Mouse (Mus musculus) large intestine, adult 2 months (tissue): Measurements from ENCODE around the gene Gm1527. TPM values are rescaled to one million over a fixed set of nuclear protein-coding genes. Genes with fewer than 3 reads are reported as not detected.
"Not testable (repeated sequence)": the region's sequence is repeated elsewhere in the genome, so short reads cannot be mapped to it uniquely, and the experiment has no call there.

Experiments
- DNase-seq: peaks from one replicate; pipeline ENCODE4 v3.0.0-alpha.2; 2012; ENCODE audit warnings: low read depth, low spot score
- WGBS: fragments of 180-500 bp; shearing (Covaris S2); methylation state at CpG from one replicate; pipeline ENCODE4 v1.1.7; 2018; 5-methylcytosine and 5-hydroxymethylcytosine counted together
- polyA plus RNA-seq: library from polyadenylated mRNA; depleted of rRNA; stranded (reverse); fragments of >200 nt; gene quantifications from 2 replicates; pipeline ENCODE4 v1.2.3, GENCODE M21; 2012; rRNA removed

Gm1527 gene
- polyA plus RNA-seq = not detected in 2 replicates

GRCm38 (mm10) chr3:28892317-28892716 is at the start of gene Gm1527:
Gm1527 (plus strand) TSS chr3:28892617.
- DNase-seq = no peak
- WGBS = 24% methylated on average over 1 of the region's 1 CpGs

GRCm38 (mm10) chr3:28843231-28843630 is 49.2 kb upstream of the Gm1527 start:
- WGBS = 43% methylated on average over 8 of the region's 8 CpGs
- no peak for DNase-seq

GRCm38 (mm10) chr3:28847115-28847514 is 45.3 kb upstream of the Gm1527 start:
- DNase-seq = no peak

DNA sequence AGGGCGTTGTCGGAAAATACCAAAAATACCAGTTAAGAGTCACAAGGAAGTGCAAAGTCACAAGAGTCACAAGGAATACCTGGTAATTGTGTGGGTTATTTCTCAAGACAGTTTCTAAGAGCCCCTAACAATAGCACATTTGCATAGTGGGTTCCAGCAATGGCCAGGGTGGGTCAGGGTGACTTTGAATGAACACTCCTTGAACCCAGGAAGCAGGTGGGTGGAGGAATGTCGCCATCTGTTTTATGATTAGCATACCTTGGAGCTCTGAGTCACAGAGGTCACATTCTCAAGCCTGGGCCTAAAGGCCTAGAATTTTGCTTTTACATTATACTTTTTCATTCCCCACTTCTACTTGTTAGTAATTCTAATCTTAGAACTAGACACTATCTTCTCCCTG is 40.2 kb upstream of the Gm1527 start:
- WGBS = 89% methylated on average over 3 of the region's 3 CpGs

DNA sequence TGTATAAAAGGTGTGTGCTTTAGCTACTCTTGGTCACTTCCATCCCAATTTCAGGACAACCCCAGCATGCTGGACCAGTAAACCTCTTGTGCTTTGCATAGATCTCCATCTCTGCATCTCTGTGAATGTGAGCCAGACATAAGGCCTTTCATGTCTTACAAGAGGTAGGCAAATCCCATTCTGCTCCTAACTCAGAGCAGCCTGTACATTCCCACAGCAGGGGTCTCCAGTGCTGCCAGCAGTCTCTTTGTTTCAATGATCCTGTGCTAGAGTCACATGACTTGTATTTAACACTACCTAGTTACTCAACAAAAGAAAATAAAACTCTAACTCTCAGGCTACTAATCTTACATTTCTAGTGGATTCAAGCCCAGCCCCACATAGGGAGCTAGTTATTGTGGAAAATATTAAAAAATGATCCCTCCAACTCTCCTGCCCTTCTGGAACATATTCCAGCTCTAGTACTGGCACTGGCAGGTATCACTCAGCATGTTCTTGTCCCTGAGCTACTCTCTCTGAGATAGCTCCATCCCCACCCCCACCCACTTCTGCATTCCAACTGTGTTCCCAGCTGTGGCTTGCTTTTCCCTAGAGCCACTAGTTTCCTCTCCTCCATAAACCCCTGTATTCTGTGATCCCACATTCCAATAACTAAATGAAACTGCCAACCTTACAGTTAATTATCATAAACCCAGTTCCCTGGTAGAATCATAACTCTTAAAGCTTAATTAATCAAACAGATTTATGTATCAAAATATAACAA is 32.6 kb upstream of the Gm1527 start:
- DNase-seq = not testable (repeated sequence)

More for the DNA sequence above, 40.2 kb upstream of the Gm1527 start:
- not testable (repeated sequence) for DNase-seq

DNA sequence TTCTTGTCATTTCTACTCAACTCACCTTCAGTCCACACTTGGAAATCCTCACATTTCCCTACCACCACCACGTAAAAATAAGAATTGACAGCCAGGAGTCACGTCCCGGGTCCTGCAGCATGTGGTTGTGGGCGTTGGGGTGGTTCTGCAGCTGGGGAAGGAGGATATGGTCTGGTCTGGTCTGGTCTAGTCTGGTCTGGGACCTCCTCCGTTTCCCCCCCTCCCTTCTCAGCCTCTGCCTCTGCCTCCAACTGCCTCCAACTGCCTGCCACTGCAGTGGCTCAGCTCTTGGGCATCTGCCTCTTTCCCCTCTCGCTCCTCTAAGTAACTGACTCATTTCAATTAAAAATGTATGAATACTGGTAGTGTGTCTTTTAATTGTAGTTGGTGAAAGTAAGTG is 4.5 kb downstream of the Gm1527 start:
- WGBS = 58% methylated on average over 6 of the region's 6 CpGs
- not testable (repeated sequence) for DNase-seq

GRCm38 (mm10) chr3:28965931-28966330 is 73.5 kb downstream of the Gm1527 start:
- DNase-seq = no peak
- 88% methylated on average over 2 of the region's 2 CpGs for WGBS

- DNase-seq = peak; percentile 48
- under 1% methylated on average over 4 of the region's 4 CpGs for WGBS
Observed at GRCm38 (mm10) chr3:28968851-28969250, 76.4 kb downstream of the Gm1527 start.

Other genes with a start within 250 kb of the Gm1527 start
- gene Slc2a2, start 194.7 kb upstream of the Gm1527 start, polyA plus RNA-seq = 2.5 and 45.9 TPM in 2 replicates
- gene Eif5a2, start 111.3 kb upstream of the Gm1527 start, polyA plus RNA-seq = 0.27 and 0.33 TPM in 2 replicates
- 13.3 and 16.3 TPM in 2 replicates for gene Rpl22l1, start 87.2 kb upstream of the Gm1527 start, polyA plus RNA-seq
- gene Egfem1, start 189.4 kb downstream of the Gm1527 start, polyA plus RNA-seq = 0.04 TPM in 1 of 2 replicates, not detected in the other